13 mouse cellular contexts compared by ENCODE assay signal in the genomic region with DNA sequence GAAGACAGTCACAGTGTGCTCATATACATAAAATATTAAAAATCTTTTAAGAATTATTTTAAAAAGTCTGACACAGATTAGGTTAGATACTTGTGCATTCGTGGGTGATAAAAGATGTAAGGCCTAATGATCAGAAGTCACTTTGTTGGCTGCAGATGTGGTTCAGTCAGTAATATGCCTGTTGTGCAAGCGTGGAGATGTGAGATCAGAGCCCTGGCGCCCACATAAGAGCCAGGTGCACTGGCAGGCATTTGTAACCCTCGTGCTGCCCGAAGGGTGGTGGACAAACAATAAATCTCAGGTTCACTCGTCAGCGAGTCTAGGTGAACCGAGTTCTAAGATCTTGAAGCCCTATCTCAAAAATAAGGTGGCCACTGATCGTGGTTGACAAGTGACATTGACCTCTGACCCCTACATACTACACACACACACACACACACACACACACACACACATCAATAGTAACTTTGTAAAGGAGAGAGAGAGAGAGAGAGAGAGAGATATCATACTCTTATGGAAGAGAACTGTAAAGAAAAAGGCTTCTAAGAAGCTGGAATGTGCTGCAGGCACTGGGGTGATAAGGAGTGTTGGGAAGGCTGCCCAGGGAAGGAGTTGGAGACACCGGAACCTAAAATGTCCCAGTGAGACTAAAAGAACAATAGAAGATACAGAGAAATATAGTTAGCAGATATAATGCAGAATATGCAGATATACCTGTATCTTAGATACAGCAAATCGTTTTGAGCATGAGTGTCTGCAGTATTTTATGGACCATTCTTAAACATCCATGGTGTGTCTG.
"Had no signal": no experiment of that assay in that cellular context is flagged by ENCODE, and none has a peak within 500 bp of the region (broad histone marks: within the 10 kb centered on the region; RNA-seq: fewer than 3 reads in every experiment).

No protein-coding gene starts in this region.

- H3K27ac ChIP-seq: liver, embryonic 14.5 days; lung, embryonic 15.5 days; midbrain, embryonic 10.5 days; midbrain, embryonic 13.5 days had no signal

- H3K4me3 ChIP-seq: lung, embryonic 15.5 days; megakaryocyte, embryonic 14.5 days; midbrain, embryonic 10.5 days; midbrain, embryonic 13.5 days had no signal

- H3K27me3 ChIP-seq: midbrain, embryonic 13.5 days had no signal

- H3K9ac ChIP-seq: liver, embryonic 14.5 days; lung, embryonic 15.5 days; midbrain, embryonic 13.5 days had no signal

- H3K4me2 ChIP-seq: liver, embryonic 11.5 days; lung, embryonic 15.5 days; midbrain, embryonic 13.5 days had no signal

- H3K9me3 ChIP-seq: lung, embryonic 15.5 days; midbrain, embryonic 10.5 days; midbrain, embryonic 13.5 days had no signal

- ATAC-seq: midbrain, embryonic 13.5 days had no signal

- DNase-seq: kidney, postnatal 14 days; kidney, postnatal 4 days; lung, adult 18-20 months; lung, postnatal 10 days; lung, postnatal 36 days; thymus, adult 18-20 months; thymus, postnatal 36 days had no signal

- H3K36me3 ChIP-seq: lung, embryonic 15.5 days; midbrain, embryonic 10.5 days; midbrain, embryonic 13.5 days had no signal

- H3K4me1 ChIP-seq: lung, embryonic 15.5 days; megakaryocyte, embryonic 14.5 days; midbrain, embryonic 10.5 days; midbrain, embryonic 13.5 days had no signal
